Mouse (Mus musculus) c-Kit-negative CD71-positive TER-119-positive erythroid progenitor cells, embryonic 14.5 days (primary cell): ENCODE data around the gene Lpo.
A peak's percentile ranks its signal among the peaks of the same experiment; 100 is the strongest.

Source experiments
- DNase-seq: peaks from one replicate; pipeline ENCODE4 v3.0.0-alpha.2; 2013; ENCODE audit warnings: low read depth, low spot score

Lpo gene

GRCm38 (mm10) chr11:87805448-87805847 lies 22.6 kb downstream of the Lpo start:
- peak; percentile 16 for DNase-seq

GRCm38 (mm10) chr11:87802621-87803020 lies 25.5 kb downstream of the Lpo start:
- DNase-seq = no peak

- DNase-seq = no peak
Measured at GRCm38 (mm10) chr11:87801711-87802275, 26.3 kb downstream of the Lpo start.

GRCm38 (mm10) chr11:87793460-87793859 lies 34.6 kb downstream of the Lpo start, which contains the start of gene Mpo:
Mpo (plus strand) TSS chr11:87793581.
- no peak for DNase-seq

- DNase-seq = no peak
Measured at GRCm38 (mm10) chr11:87790088-87790487, 38.0 kb downstream of the Lpo start.

- DNase-seq = no peak
Measured at GRCm38 (mm10) chr11:87780130-87780529, 48.0 kb downstream of the Lpo start.

GRCm38 (mm10) chr11:87779392-87779791 lies 48.7 kb downstream of the Lpo start:
- no peak for DNase-seq

- DNase-seq = no peak
Measured at GRCm38 (mm10) chr11:87778915-87779314, 49.2 kb downstream of the Lpo start.

- no peak for DNase-seq
Measured at GRCm38 (mm10) chr11:87778100-87778765, 49.9 kb downstream of the Lpo start.

GRCm38 (mm10) chr11:87772354-87772753 lies 55.7 kb downstream of the Lpo start:
- DNase-seq = no peak

- peak; percentile 63 for DNase-seq
Measured at GRCm38 (mm10) chr11:87770989-87771388, 57.1 kb downstream of the Lpo start.

- no peak for DNase-seq
Measured at GRCm38 (mm10) chr11:87768745-87769144, 59.3 kb downstream of the Lpo start.

- no peak for DNase-seq
Measured at GRCm38 (mm10) chr11:87763988-87764876, 63.9 kb downstream of the Lpo start.

- no peak for DNase-seq
Measured at GRCm38 (mm10) chr11:87763511-87763987, 64.5 kb downstream of the Lpo start.

- DNase-seq = no peak
Measured at GRCm38 (mm10) chr11:87762702-87763385, 65.2 kb downstream of the Lpo start.

- no peak for DNase-seq
Measured at GRCm38 (mm10) chr11:87761806-87762701, 66.0 kb downstream of the Lpo start.

GRCm38 (mm10) chr11:87761181-87761721 lies 66.8 kb downstream of the Lpo start:
- DNase-seq = no peak

- DNase-seq = no peak
Measured at GRCm38 (mm10) chr11:87760301-87761081, 67.6 kb downstream of the Lpo start, which contains the start of gene Tspoap1. Tspoap1 (plus strand) TSS chr11:87760541.

- peak; percentile 62 for DNase-seq
Measured at GRCm38 (mm10) chr11:87759609-87760005, 68.5 kb downstream of the Lpo start.
